Mouse (Mus musculus) midbrain, embryonic 16.5 days (tissue): ENCODE measurements around the gene Cadm4. TPM values are rescaled to one million over a fixed set of nuclear protein-coding genes. Genes with fewer than 3 reads are reported as not detected.

Experiments used
- polyA plus RNA-seq: library from polyadenylated mRNA; unstranded; fragments of >200 nt; fragmentation: Nextera tagmentation; extraction: Ambion mirVana; gene quantifications from 2 replicates; pipeline ENCODE4 v1.2.1, GENCODE M21; 2015

Gene Cadm4
- polyA plus RNA-seq, 1 experiment from 2014 or later: 75.3 TPM

Other genes starting within 250 kb of the Cadm4 start
- gene Zfp109, start 244.5 kb upstream of the Cadm4 start, polyA plus RNA-seq: 4.3 and 5.5 TPM in 2 replicates
- gene Zfp108, start 227.2 kb upstream of the Cadm4 start, polyA plus RNA-seq: 6.7 and 6.9 TPM in 2 replicates
- 7.1 and 7.5 TPM in 2 replicates for gene Zfp93, start 211.6 kb upstream of the Cadm4 start, polyA plus RNA-seq
- gene Zfp61, start 180.8 kb upstream of the Cadm4 start, polyA plus RNA-seq: 46.2 and 46.3 TPM in 2 replicates
- gene Zfp94, start 165.4 kb upstream of the Cadm4 start, polyA plus RNA-seq: 22.2 and 23.1 TPM in 2 replicates
- 0.29 TPM in 1 of 2 replicates, not detected in the other for gene Tescl, start 148.1 kb upstream of the Cadm4 start, polyA plus RNA-seq
- not detected in 2 replicates for gene Lypd5, start 132.8 kb upstream of the Cadm4 start, polyA plus RNA-seq
- gene Kcnn4, start 111.8 kb upstream of the Cadm4 start, polyA plus RNA-seq: 0.81 and 0.84 TPM in 2 replicates
- gene Smg9, start 82.4 kb upstream of the Cadm4 start, polyA plus RNA-seq: 38.3 and 39.4 TPM in 2 replicates
- gene Irgc1, start 29.7 kb upstream of the Cadm4 start, polyA plus RNA-seq: not detected in 2 replicates
- 1.6 and 1.8 TPM in 2 replicates for gene Plaur, start 19.5 kb upstream of the Cadm4 start, polyA plus RNA-seq
- gene Zfp428, start 25.0 kb downstream of the Cadm4 start, polyA plus RNA-seq: 298 and 327 TPM in 2 replicates
- gene AC161166.1, start 30.4 kb downstream of the Cadm4 start, polyA plus RNA-seq: 1.6 and 1.7 TPM in 2 replicates
- gene Irgq, start 48.7 kb downstream of the Cadm4 start, polyA plus RNA-seq: 26.3 and 26.9 TPM in 2 replicates
- gene Pinlyp, start 64.1 kb downstream of the Cadm4 start, polyA plus RNA-seq: not detected in 2 replicates
- 66.1 and 66.9 TPM in 2 replicates for gene Xrcc1, start 64.3 kb downstream of the Cadm4 start, polyA plus RNA-seq
- 26.5 and 30.7 TPM in 2 replicates for gene Ethe1, start 105.5 kb downstream of the Cadm4 start, polyA plus RNA-seq
- gene Zfp575, start 105.6 kb downstream of the Cadm4 start, polyA plus RNA-seq: 18.2 and 20.9 TPM in 2 replicates
- gene Phldb3, start 128.7 kb downstream of the Cadm4 start, polyA plus RNA-seq: not detected in 2 replicates
- gene Lypd3, start 154.5 kb downstream of the Cadm4 start, polyA plus RNA-seq: 0.36 and 0.45 TPM in 2 replicates
- not detected in 2 replicates for gene Tex101, start 194.7 kb downstream of the Cadm4 start, polyA plus RNA-seq
- gene BC049730, start 227.2 kb downstream of the Cadm4 start, polyA plus RNA-seq: not detected in 2 replicates
- not detected in 2 replicates for gene Gm4763, start 244.9 kb downstream of the Cadm4 start, polyA plus RNA-seq